Mouse (Mus musculus) small intestine, adult 2 months (tissue): ENCODE measurements around the gene Taok3.

Experiments
- CTCF ChIP-seq: fragments of 200-500 bp; IDR thresholded peaks from 2 replicates; pipeline ENCODE4 v1.5.1; 2012; ENCODE audit warnings: low read depth, mild to moderate bottlenecking, control low read depth, inconsistent platforms, low read length, moderate library complexity, mixed read lengths; ENCODE audit not compliant: insufficient replicate concordance, insufficient read length; ENCODE audit errors: extremely low read depth
- POLR2A ChIP-seq: fragments of 200-500 bp; IDR thresholded peaks from 2 replicates; pipeline ENCODE4 v1.6.1; 2012; ENCODE audit warnings: low read depth, mild to moderate bottlenecking, control low read depth, inconsistent platforms, low read length, moderate library complexity

DNA sequence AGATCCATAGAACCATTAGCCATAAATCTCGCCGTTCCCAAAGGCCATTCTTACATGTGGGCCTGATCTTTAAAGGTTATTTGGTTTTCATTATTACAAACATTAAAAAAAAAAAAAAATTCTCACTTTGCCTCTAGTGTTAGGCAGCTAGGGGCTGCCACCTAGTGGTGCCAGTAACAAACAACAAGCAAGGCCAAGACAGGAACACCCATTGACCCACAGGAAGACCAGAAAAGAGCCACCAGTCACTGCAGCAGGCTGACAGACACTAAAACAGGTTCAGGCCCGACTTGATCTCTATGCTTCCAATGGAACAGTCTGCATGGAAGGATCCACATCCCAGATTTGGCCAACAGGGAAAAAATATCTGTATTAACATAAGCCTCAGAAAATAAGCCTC is 23.2 kb upstream of the Taok3 start:
- TF ChIP-seq CTCF = peak; percentile 61; the same call in 1 of the 2 replicates
- TF ChIP-seq POLR2A = no peak
